Mouse (Mus musculus): ENCODE results near the gene Sprr2e. TPM values are rescaled to one million over a fixed set of nuclear protein-coding genes. Genes with fewer than 3 reads are reported as not detected.

Gene Sprr2e
- polyA plus RNA-seq, 1 experiment from 2014 or later: not detected

- ATAC-seq (replicated peaks; ENCODE audit: low FRiP score, low read depth) (no peak), DNase-seq (ENCODE audit: low spot score) (no peak)
- Histone ChIP-seq H3K27ac (no peak within 1 kb of the TSS), H3K27me3 (ENCODE audit: insufficient read depth, low read length) (no peaks in the 10 kb centered on the region), H3K4me1 (replicated peaks; ENCODE audit: insufficient read depth, low read length) (no peaks in the 10 kb centered on the region), H3K4me2 (ENCODE audit: low read length) (no peak within 1 kb of the TSS), H3K36me3 (ENCODE audit: insufficient read depth, low read length) (no peaks in the 10 kb centered on the region), H3K4me3 (replicated peaks; ENCODE audit: low read depth, low read length) (no peak within 1 kb of the TSS), H3K9me3 (replicated peaks; ENCODE audit: low read length) (no peaks in the 10 kb centered on the region), H3K9ac (ENCODE audit: low read depth, low read length) (no peak within 1 kb of the TSS)
- 64% methylated on average over 3 of the region's 3 CpGs for WGBS
- no peak for TF ChIP-seq CTCF (IDR thresholded peaks at IDR 0.05; ENCODE audit: low read depth)
These were observed 12.9 kb downstream of the Sprr2e start, which contains the start of gene Sprr2f for GRCm38 (mm10) chr3:92364887-92365286. Sprr2f (plus strand) TSS chr3:92365187.

- 81% methylated on average over 2 of the region's 2 CpGs for WGBS
- no peak for TF ChIP-seq CTCF (IDR thresholded peaks at IDR 0.05; ENCODE audit: low read depth)
These were observed 21.7 kb downstream of the Sprr2e start for GRCm38 (mm10) chr3:92373613-92374012.

GRCm38 (mm10) chr3:92385385-92385784 lies 33.4 kb downstream of the Sprr2e start, which contains the start of gene Sprr2h:
Sprr2h (plus strand) TSS chr3:92385685.
- WGBS: 74% methylated on average over 1 of the region's 1 CpGs
- Histone ChIP-seq H3K4me3 (replicated peaks; ENCODE audit: low read depth, low read length) (no peak within 1 kb of the TSS), H3K27ac (no peak within 1 kb of the TSS), H3K9me3 (replicated peaks; ENCODE audit: low read length) (no peaks in the 10 kb centered on the region), H3K36me3 (ENCODE audit: insufficient read depth, low read length) (no peaks in the 10 kb centered on the region), H3K4me2 (ENCODE audit: low read length) (no peak within 1 kb of the TSS), H3K27me3 (ENCODE audit: insufficient read depth, low read length) (no peaks in the 10 kb centered on the region), H3K4me1 (replicated peaks; ENCODE audit: insufficient read depth, low read length) (no peaks in the 10 kb centered on the region), H3K9ac (ENCODE audit: low read depth, low read length) (no peak within 1 kb of the TSS)
- no peak for TF ChIP-seq CTCF (IDR thresholded peaks at IDR 0.05; ENCODE audit: low read depth)
- no peak for ATAC-seq (replicated peaks; ENCODE audit: low FRiP score, low read depth)
- no peak for DNase-seq (ENCODE audit: low spot score)

More at GRCm38 (mm10) chr3:92373613-92374012, 21.7 kb downstream of the Sprr2e start:
- H3K36me3 ChIP-seq (ENCODE audit: insufficient read depth, low read length): no peaks in the 10 kb centered on the region
- H3K9ac ChIP-seq (ENCODE audit: low read depth, low read length): no peak overlapping the region
- H3K4me3 ChIP-seq (replicated peaks; ENCODE audit: low read depth, low read length): no peak overlapping the region
- H3K27ac ChIP-seq: no peak overlapping the region
- DNase-seq (ENCODE audit: low spot score) (no peak), ATAC-seq (replicated peaks; ENCODE audit: low FRiP score, low read depth) (no peak)
- H3K4me1 ChIP-seq (replicated peaks; ENCODE audit: insufficient read depth, low read length): no peaks in the 10 kb centered on the region
- no peaks in the 10 kb centered on the region for H3K9me3 ChIP-seq (replicated peaks; ENCODE audit: low read length)
- H3K27me3 ChIP-seq (ENCODE audit: insufficient read depth, low read length): no peaks in the 10 kb centered on the region
- no peak overlapping the region for H3K4me2 ChIP-seq (ENCODE audit: low read length)

GRCm38 (mm10) chr3:92394301-92394700 lies 42.4 kb downstream of the Sprr2e start:
- peak; percentile 66 for TF ChIP-seq CTCF (IDR thresholded peaks at IDR 0.05; ENCODE audit: low read depth)
- peak; percentile 30 for DNase-seq (ENCODE audit: low spot score)
- Histone ChIP-seq H3K36me3 (ENCODE audit: insufficient read depth, low read length) (no peaks in the 10 kb centered on the region), H3K4me2 (ENCODE audit: low read length) (no peak overlapping the region), H3K27me3 (ENCODE audit: insufficient read depth, low read length) (no peaks in the 10 kb centered on the region), H3K9me3 (replicated peaks; ENCODE audit: low read length) (no peaks in the 10 kb centered on the region), H3K27ac (no peak overlapping the region), H3K9ac (ENCODE audit: low read depth, low read length) (no peak overlapping the region), H3K4me3 (replicated peaks; ENCODE audit: low read depth, low read length) (no peak overlapping the region), H3K4me1 (replicated peaks; ENCODE audit: insufficient read depth, low read length) (no peaks in the 10 kb centered on the region)
- no peak for ATAC-seq (replicated peaks; ENCODE audit: low FRiP score, low read depth)
- WGBS: 34% methylated on average over 1 of the region's 1 CpGs

Other genes starting within 250 kb of the Sprr2e start
- not detected in 2 replicates for gene Prr9, start 228.2 kb upstream of the Sprr2e start, polyA plus RNA-seq (2015; fragmentation: Nextera tagmentation; extraction: Ambion mirVana)
- gene Lelp1, start 209.4 kb upstream of the Sprr2e start, polyA plus RNA-seq (2015; fragmentation: Nextera tagmentation; extraction: Ambion mirVana): not detected in 2 replicates
- 0.05 and 0.50 TPM in 2 replicates for gene Sprr2a1, start 136.3 kb upstream of the Sprr2e start, polyA plus RNA-seq (2015; fragmentation: Nextera tagmentation; extraction: Ambion mirVana)
- gene Sprr2a2, start 136.2 kb upstream of the Sprr2e start, polyA plus RNA-seq (2015; fragmentation: Nextera tagmentation; extraction: Ambion mirVana): 9.6 and 27.3 TPM in 2 replicates
- gene Sprr2a3, start 66.7 kb upstream of the Sprr2e start, polyA plus RNA-seq (2015; fragmentation: Nextera tagmentation; extraction: Ambion mirVana): 1.2 and 6.0 TPM in 2 replicates
- gene Sprr2b, start 35.5 kb upstream of the Sprr2e start, polyA plus RNA-seq (2015; fragmentation: Nextera tagmentation; extraction: Ambion mirVana): not detected in 2 replicates
- not detected in 2 replicates for gene Sprr2d, start 13.0 kb upstream of the Sprr2e start, polyA plus RNA-seq (2015; fragmentation: Nextera tagmentation; extraction: Ambion mirVana)
- 30.3 and 58.0 TPM in 2 replicates for gene Sprr2f, start 13.0 kb downstream of the Sprr2e start, polyA plus RNA-seq (2015; fragmentation: Nextera tagmentation; extraction: Ambion mirVana)
- gene Sprr2h, start 33.5 kb downstream of the Sprr2e start, polyA plus RNA-seq (2015; fragmentation: Nextera tagmentation; extraction: Ambion mirVana): not detected in 2 replicates
- not detected in 2 replicates for gene Sprr2i, start 55.8 kb downstream of the Sprr2e start, polyA plus RNA-seq (2015; fragmentation: Nextera tagmentation; extraction: Ambion mirVana)
- gene Sprr2j-ps, start 65.9 kb downstream of the Sprr2e start, polyA plus RNA-seq (2015; fragmentation: Nextera tagmentation; extraction: Ambion mirVana): not detected in 2 replicates
- 9.6 and 10.3 TPM in 2 replicates for gene Gm9774, start 77.3 kb downstream of the Sprr2e start, polyA plus RNA-seq (2015; fragmentation: Nextera tagmentation; extraction: Ambion mirVana)
- not detected in 2 replicates for gene Sprr2k, start 80.4 kb downstream of the Sprr2e start, polyA plus RNA-seq (2015; fragmentation: Nextera tagmentation; extraction: Ambion mirVana)
- not detected in 2 replicates for gene Sprr1b, start 86.6 kb downstream of the Sprr2e start, polyA plus RNA-seq (2015; fragmentation: Nextera tagmentation; extraction: Ambion mirVana)
- gene Sprr3, start 106.6 kb downstream of the Sprr2e start, polyA plus RNA-seq (2015; fragmentation: Nextera tagmentation; extraction: Ambion mirVana): 0.11 TPM in 1 of 2 replicates, not detected in the other
- 96.3 and 137 TPM in 2 replicates for gene Sprr1a, start 133.8 kb downstream of the Sprr2e start, polyA plus RNA-seq (2015; fragmentation: Nextera tagmentation; extraction: Ambion mirVana)
- not detected in 2 replicates for gene Sprr4, start 148.3 kb downstream of the Sprr2e start, polyA plus RNA-seq (2015; fragmentation: Nextera tagmentation; extraction: Ambion mirVana)
- not detected in 2 replicates for gene 2310046K23Rik, start 182.4 kb downstream of the Sprr2e start, polyA plus RNA-seq (2015; fragmentation: Nextera tagmentation; extraction: Ambion mirVana)
- 0.97 and 1.4 TPM in 2 replicates for gene Ivl, start 221.6 kb downstream of the Sprr2e start, polyA plus RNA-seq (2015; fragmentation: Nextera tagmentation; extraction: Ambion mirVana)
- not detected in 2 replicates for gene Smcp, start 236.9 kb downstream of the Sprr2e start, polyA plus RNA-seq (2015; fragmentation: Nextera tagmentation; extraction: Ambion mirVana)

Measured in kidney, postnatal 0 days (tissue).